Mouse (Mus musculus): ENCODE measurements at regions not wholly inside any gene's neighbourhood (a gene's known extent, or its start where the extent isn't known, plus 50 kb on each side); places are given as distances from the start of the nearest gene placed in this dataset.

DNA sequence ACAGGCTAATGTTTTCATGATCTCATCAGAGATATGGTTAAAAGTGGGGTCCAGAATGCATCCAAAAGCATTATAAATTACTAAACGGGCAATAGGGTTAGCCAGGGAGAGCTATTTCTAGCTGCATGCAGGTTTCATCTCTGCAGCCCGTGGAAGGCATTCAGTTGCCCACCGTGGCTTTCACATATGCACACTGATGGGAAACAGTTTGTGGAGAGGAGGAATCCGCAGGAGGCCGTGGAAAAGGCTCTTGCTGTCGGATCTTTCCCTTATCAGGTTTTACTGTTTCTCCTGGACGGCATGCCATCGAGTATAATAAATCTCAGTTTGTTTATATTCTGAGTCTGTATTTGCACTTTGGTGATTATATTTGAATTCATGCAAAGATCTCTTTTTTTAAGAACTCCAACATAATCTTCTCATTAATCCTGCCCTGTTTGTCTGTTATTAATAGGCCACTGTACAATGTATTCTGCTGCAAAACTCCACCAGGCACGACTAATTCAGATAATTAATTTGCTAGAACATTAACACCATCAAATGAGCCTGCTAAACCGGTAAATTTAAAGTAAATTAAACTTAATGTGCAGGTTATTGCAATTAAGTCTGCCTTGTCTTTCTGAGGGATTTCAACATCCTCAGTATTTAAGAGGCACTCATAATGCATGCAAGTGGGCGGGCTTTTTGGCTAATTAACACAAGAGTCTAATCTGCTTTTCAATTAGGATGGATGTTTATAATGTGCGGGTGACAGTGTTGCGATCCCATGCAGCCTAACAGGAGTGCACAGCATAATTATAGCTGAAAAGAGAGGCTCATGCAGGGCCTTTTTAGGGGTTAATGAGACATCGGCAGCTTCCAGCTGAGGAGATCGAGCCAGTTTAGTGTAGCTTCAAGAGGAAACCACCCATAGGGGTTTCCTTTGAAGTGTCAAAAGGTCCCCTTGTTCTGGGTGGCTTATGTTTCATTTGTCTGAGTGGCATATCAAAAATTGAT is 170.2 kb downstream of the Pou4f1 start:
- H3K36me3 ChIP-seq, result no peaks in the 10 kb centered on the region
- H3K9me3 ChIP-seq (replicated peaks), result no peaks in the 10 kb centered on the region
- peak overlapping the region; percentile 30; the same call in 1 of the 2 replicates for H3K27ac ChIP-seq
- no peak overlapping the region for H3K9ac ChIP-seq
- 39% methylated on average over 15 of the region's 15 CpGs for WGBS
- peaks cover 12% of the 10 kb centered on the region for H3K4me1 ChIP-seq
- no peak overlapping the region for H3K4me2 ChIP-seq (replicated peaks)
- no peaks in the 10 kb centered on the region for H3K27me3 ChIP-seq
- ATAC-seq (ENCODE audit: low FRiP score), result peak; percentile 86
- H3K4me3 ChIP-seq, result no peak overlapping the region

DNA sequence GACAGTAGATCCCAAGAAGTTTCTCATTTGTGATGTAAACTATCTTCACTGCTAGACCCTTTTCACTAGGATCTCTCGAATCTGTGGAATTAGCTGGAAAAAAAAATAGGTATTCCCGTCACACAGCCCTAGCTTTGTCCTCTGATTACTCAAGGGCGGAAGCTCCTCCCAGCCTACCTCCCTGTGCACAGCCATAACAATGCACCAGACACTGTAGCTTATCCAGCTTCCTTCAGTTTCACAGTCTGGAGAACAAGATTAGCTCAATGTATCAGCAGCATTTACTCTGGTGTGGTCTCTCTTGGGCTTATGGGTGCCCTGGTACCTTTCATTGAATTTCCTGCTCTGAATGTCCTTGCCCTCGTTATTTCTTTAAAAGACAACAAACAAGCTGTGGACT is 174.0 kb downstream of the Pou4f1 start:
- Histone ChIP-seq H3K4me2 (replicated peaks) (no peak overlapping the region), H3K4me1 (peaks cover 12% of the 10 kb centered on the region), H3K27me3 (no peaks in the 10 kb centered on the region), H3K36me3 (no peaks in the 10 kb centered on the region), H3K27ac (no peak overlapping the region), H3K4me3 (no peak overlapping the region), H3K9me3 (replicated peaks) (no peaks in the 10 kb centered on the region), H3K9ac (no peak overlapping the region)
- no peak for ATAC-seq (ENCODE audit: low FRiP score)
- 55% methylated on average over 4 of the region's 4 CpGs for WGBS

DNA sequence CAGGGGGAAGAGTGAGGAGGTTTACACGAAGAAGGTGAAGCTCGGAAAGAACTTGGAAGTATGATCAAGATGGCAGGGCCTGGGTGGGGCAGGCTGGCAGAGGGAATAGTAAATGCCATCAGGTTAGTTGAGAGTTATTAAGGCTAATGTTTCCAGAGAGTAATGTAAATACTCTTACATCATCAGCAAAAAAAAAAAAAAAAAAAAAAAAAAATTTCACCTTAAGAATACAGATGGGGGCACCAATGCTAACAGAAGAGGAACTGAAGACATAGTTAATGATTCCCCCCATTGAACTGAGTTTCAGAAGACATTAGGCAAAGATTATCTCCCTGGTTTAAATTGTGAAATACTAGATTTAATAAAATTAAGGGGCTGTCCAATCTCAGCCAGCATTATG is 174.7 kb downstream of the Pou4f1 start:
- Histone ChIP-seq H3K4me2 (replicated peaks) (no peak overlapping the region), H3K9ac (no peak overlapping the region), H3K4me3 (no peak overlapping the region), H3K9me3 (replicated peaks) (no peaks in the 10 kb centered on the region), H3K36me3 (no peaks in the 10 kb centered on the region), H3K4me1 (peaks cover 8% of the 10 kb centered on the region), H3K27ac (no peak overlapping the region), H3K27me3 (no peaks in the 10 kb centered on the region)
- WGBS, result 91% methylated on average over 2 of the region's 2 CpGs
- ATAC-seq (ENCODE audit: low FRiP score), result no peak

DNA sequence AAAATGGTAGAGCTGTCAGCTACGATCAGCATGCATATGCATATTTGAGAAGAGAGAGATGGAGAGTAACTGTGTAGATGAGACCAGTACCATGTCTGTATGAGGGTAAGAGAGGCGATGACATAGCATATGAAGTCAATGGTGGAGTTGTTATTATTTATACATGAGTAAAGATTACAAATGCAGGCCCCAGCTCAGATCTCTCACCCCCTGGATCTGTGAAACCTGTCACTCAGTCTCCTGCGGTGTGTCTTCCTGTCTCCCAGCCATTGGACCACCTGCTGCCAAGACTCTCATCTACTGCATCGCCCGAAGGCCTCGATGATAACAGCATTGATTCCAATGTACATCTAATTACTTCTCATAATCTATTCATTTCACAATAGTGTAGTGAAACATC is 187.4 kb downstream of the Pou4f1 start:
- Histone ChIP-seq H3K9ac (no peak overlapping the region), H3K4me3 (no peak overlapping the region), H3K27me3 (no peaks in the 10 kb centered on the region), H3K4me2 (replicated peaks) (no peak overlapping the region), H3K4me1 (no peaks in the 10 kb centered on the region), H3K27ac (no peak overlapping the region), H3K36me3 (no peaks in the 10 kb centered on the region), H3K9me3 (replicated peaks) (no peaks in the 10 kb centered on the region)
- ATAC-seq (ENCODE audit: low FRiP score), result no peak
- WGBS, result 79% methylated on average over 6 of the region's 6 CpGs

DNA sequence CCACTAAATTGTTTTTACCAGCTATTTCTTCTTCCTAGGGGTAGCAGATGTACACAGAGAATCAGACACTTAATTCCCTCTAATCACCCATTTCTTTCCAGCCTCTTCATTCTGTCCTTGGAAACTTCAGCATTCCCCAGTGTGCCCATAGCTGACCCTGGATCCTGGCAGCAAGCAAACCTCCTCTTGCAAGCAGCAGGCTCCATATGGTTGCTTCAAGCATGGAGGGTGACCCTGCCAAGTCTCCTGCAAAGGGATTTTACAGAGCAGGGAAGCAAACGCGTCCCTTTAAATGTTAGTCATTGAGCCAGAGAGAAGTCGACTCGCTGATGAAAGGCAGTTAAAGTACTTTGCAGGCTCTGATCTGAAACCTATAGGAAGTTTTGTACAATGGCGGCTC is 187.9 kb downstream of the Pou4f1 start:
- Histone ChIP-seq H3K27ac (no peak overlapping the region), H3K27me3 (no peaks in the 10 kb centered on the region), H3K4me2 (replicated peaks) (no peak overlapping the region), H3K4me3 (no peak overlapping the region), H3K36me3 (no peaks in the 10 kb centered on the region), H3K4me1 (no peaks in the 10 kb centered on the region), H3K9ac (no peak overlapping the region), H3K9me3 (replicated peaks) (no peaks in the 10 kb centered on the region)
- ATAC-seq (ENCODE audit: low FRiP score), result no peak
- 80% methylated on average over 5 of the region's 5 CpGs for WGBS

DNA sequence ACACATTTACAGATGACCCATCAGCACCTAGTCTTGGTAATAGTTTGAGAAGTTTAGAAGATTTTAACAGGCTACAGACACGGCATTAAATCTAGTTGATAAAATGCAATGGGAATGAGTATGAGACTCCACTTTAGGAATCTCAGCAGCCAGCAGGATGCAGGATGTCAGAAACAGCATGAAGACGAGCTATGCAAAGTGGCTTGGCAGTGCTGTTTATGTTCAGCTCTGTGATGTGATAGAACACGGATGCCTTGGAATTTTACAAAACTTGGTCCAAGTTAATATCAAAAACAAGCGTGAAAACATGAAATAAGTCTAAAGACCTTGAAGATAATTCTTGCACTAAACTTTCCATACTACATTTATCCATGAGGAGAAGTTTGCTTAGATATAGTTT is 193.0 kb downstream of the Pou4f1 start:
- no peaks in the 10 kb centered on the region for H3K9me3 ChIP-seq (replicated peaks)
- no peak for ATAC-seq (ENCODE audit: low FRiP score)
- H3K9ac ChIP-seq, result no peak overlapping the region
- H3K27me3 ChIP-seq, result no peaks in the 10 kb centered on the region
- no peak overlapping the region for H3K4me3 ChIP-seq
- H3K27ac ChIP-seq, result no peak overlapping the region
- no peaks in the 10 kb centered on the region for H3K4me1 ChIP-seq
- no peaks in the 10 kb centered on the region for H3K36me3 ChIP-seq
- no peak overlapping the region for H3K4me2 ChIP-seq (replicated peaks)
- WGBS, result 83% methylated on average over 4 of the region's 4 CpGs

DNA sequence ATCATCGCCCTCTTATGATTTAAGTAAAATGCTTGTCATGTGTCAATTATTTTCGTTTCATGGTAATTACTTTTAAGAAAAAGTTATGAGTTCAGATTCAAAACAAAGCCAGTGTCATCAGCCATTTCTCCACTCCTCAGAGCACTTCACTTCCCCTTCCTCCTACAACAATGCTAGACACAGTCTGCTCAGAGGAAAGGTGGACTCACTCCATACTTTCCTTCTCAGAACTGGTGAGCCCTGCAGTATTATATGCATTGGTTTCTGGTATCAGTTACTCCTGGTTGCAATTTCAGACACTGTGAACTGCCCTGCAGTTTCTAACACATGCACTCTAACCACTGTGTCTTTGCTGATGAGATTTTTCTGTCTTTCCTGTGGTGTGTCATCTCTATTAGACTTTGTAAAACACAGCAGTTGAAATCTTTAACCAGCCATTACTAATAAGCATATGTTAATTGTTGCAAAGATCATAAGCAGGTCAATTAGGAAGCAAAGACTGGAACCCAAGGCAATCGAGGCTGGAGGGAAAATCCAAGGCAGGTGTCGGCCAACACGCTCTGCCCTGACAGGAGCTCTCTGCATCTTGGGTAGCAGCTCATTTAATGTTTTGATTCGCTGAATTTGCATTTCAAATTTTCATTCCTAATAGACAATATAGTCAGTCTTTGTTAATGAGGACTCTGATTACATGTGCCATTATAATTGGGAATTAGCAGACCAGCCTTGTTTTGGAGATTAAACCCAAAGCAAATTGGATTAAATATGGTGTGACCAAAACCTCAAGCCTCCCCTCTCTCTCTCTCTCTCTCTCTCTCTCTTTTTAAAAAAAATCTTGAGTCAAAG is 202.7 kb downstream of the Pou4f1 start:
- no peaks in the 10 kb centered on the region for H3K36me3 ChIP-seq
- H3K4me1 ChIP-seq, result no peaks in the 10 kb centered on the region
- no peaks in the 10 kb centered on the region for H3K27me3 ChIP-seq
- no peak overlapping the region for H3K4me2 ChIP-seq (replicated peaks)
- H3K9ac ChIP-seq, result no peak overlapping the region
- no peak overlapping the region for H3K4me3 ChIP-seq
- no peak overlapping the region for H3K27ac ChIP-seq
- H3K9me3 ChIP-seq (replicated peaks), result no peaks in the 10 kb centered on the region
- ATAC-seq (ENCODE audit: low FRiP score), result peak; percentile 85
- 57% methylated on average over 6 of the region's 6 CpGs for WGBS

DNA sequence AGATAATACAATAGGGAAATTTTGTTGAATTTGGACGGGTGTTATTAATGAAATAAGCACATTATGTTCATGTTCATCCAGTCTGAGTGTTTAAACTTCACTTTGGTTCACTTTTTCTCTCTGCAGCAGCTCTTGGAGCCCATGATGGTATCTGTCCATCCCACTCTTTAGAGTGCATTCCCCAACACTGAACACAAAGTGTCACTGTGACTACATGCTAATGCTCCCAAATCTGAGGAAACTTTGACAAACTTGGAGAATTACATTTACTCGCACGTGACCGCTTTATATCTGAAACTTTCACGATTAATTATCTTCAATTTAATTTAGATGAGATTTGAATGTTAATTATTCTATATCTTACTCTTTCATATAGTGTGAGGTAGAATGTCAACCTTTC is 250.8 kb downstream of the Pou4f1 start:
- no peak overlapping the region for H3K4me3 ChIP-seq
- ATAC-seq (ENCODE audit: low FRiP score), result no peak
- H3K4me1 ChIP-seq, result no peaks in the 10 kb centered on the region

DNA sequence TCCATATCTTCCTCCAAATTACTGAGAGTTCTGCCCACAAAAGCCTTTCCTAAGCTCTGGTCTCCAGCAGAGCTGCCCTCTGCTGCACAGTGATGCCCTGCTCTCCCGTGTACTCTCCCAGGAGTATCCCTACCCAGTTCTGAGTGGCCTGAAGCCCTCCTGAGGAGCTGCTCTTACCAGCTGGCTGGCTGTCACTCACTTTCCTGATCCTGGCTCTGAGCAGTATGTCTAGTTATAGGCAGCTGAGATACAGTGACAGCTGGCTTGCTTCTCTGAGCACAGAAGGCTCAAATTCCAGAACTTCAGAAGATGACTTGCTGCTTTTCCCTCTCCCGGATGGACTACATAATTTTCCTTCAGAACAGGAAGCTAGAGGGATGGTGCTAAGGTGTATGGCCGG is 257.1 kb downstream of the Pou4f1 start:
- Histone ChIP-seq H3K4me1 (no peaks in the 10 kb centered on the region), H3K9ac (no peak overlapping the region), H3K4me2 (replicated peaks) (no peak overlapping the region), H3K9me3 (replicated peaks) (no peaks in the 10 kb centered on the region), H3K27ac (no peak overlapping the region), H3K27me3 (no peaks in the 10 kb centered on the region), H3K4me3 (no peak overlapping the region), H3K36me3 (no peaks in the 10 kb centered on the region)
- 60% methylated on average over 3 of the region's 3 CpGs for WGBS
- 0 out of 2 replicates have a peak, but pooled peaks have one; percentile 38 for ATAC-seq (ENCODE audit: low FRiP score)

More for the DNA sequence above, 250.8 kb downstream of the Pou4f1 start:
- no peak overlapping the region for H3K4me2 ChIP-seq (replicated peaks)
- H3K36me3 ChIP-seq, result no peaks in the 10 kb centered on the region
- 83% methylated on average over 5 of the region's 5 CpGs for WGBS
- no peak overlapping the region for H3K27ac ChIP-seq
- H3K27me3 ChIP-seq, result no peaks in the 10 kb centered on the region
- no peaks in the 10 kb centered on the region for H3K9me3 ChIP-seq (replicated peaks)
- H3K9ac ChIP-seq, result no peak overlapping the region

DNA sequence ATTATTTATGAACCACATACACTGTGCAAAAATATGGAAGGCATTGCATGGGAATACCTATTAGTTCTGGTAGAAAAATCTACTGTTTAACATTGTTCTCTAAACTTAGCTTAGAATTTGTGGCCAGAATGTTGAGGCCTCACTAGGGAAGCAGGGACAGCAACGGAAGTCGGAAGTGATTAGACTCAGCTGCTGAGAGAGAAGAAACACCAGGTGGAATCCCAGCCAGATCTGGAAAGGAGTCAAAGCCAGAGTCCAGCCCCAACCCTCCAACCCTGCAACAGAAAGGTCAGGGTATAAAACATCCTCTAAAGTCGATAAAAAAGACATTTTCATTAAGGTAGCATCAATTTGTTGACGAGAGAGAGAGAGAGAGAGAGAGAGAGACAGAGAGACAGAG is 258.9 kb downstream of the Pou4f1 start:
- Histone ChIP-seq H3K27ac (no peak overlapping the region), H3K36me3 (no peaks in the 10 kb centered on the region), H3K4me1 (no peaks in the 10 kb centered on the region), H3K27me3 (no peaks in the 10 kb centered on the region), H3K4me3 (no peak overlapping the region), H3K9me3 (replicated peaks) (no peaks in the 10 kb centered on the region), H3K4me2 (replicated peaks) (no peak overlapping the region), H3K9ac (no peak overlapping the region)
- no peak for ATAC-seq (ENCODE audit: low FRiP score)
- WGBS, result 66% methylated on average over 4 of the region's 4 CpGs

DNA sequence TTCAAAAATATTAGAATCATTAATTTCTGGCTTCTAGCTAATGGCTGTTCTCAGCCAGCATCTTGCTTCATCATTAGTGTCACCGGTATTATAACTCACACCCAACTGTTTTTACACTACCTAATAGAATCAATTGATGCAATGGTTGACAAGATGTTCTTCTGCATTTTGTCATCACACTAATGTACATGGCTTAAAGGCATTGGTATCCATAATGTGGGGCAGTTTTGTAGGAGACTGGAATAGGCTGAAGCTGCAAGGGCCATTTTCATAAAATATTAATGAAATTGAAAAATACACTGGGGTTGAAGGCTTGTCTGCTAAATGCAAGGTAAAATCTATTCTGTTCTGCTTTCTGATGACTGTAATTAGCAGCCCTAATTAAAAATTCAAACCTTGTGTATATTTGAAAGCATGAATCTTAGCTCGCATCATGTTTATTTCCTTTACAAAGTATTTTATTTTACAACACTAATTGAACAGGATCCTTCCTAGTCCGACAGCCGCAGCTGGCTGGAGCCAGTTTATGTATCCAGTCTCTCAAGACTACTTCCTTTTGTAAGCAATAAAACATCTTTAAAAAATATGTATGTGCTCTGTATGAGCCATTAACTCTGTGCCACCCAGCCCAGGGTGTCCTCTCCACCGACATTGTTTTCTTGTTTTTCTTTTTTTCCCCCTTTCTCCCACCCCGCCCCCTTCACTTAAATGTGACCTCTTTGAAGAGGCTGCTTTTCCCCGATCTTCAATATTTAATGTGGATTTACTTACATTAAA is 259.6 kb downstream of the Pou4f1 start:
- Histone ChIP-seq H3K4me1 (no peaks in the 10 kb centered on the region), H3K4me2 (replicated peaks) (no peak overlapping the region), H3K4me3 (no peak overlapping the region), H3K9me3 (replicated peaks) (no peaks in the 10 kb centered on the region), H3K27ac (no peak overlapping the region), H3K36me3 (no peaks in the 10 kb centered on the region), H3K9ac (no peak overlapping the region), H3K27me3 (no peaks in the 10 kb centered on the region)
- WGBS, result 83% methylated on average over 7 of the region's 7 CpGs
- ATAC-seq (ENCODE audit: low FRiP score), result no peak; the same call in 1 of the 2 replicates

DNA sequence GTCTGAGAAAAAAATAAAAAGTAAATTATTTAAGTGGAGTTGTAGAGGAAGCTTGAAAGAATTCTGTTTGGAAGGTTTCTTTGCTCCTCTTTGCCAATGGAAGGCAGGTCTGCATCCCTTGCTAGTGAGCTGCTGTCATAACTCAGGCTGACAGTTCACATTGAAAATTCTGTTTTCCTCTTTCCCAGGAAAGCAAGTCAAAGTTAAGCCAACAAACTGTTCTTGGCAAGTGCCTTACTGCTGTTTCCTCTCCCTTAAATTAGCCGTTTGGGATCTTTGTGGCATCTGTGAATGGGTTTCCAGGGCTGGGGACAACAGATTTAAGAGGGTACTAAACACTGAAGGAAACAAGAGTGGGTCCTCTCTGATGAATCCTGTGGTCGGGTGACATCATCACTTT is 261.2 kb downstream of the Pou4f1 start:
- Histone ChIP-seq H3K4me3 (no peak overlapping the region), H3K4me2 (replicated peaks) (no peak overlapping the region), H3K4me1 (no peaks in the 10 kb centered on the region), H3K9me3 (replicated peaks) (no peaks in the 10 kb centered on the region), H3K27ac (no peak overlapping the region), H3K27me3 (no peaks in the 10 kb centered on the region), H3K9ac (no peak overlapping the region), H3K36me3 (no peaks in the 10 kb centered on the region)
- ATAC-seq (ENCODE audit: low FRiP score), result no peak
- 77% methylated on average over 2 of the region's 2 CpGs for WGBS
